ENCODE assay signal across 8 mouse cellular contexts in the genomic region with DNA sequence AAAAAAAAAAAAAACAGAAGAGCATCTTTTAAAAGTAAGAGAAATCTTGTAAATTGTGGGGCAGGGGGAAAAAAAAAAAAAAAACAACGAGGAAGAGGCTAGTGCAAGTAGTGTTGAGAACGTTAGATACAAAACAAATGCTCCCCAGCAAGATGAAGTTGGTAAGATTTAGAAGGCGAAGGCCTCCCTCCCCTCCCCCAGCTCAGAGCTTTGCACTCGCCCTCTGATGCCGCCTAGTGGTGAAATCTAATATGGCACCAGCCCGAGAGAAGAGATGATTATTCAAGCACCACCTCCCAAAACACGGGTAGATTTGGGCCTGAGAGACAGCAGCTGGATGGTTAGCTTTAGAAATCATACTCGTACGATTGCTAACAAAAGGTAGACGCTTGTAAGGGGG. TPM values are rescaled to one million over a fixed set of nuclear protein-coding genes. Genes with fewer than 3 reads are reported as not detected.
DNase-seq lines count a peak whose midpoint lies in the region; ATAC-seq and TF ChIP-seq lines count a peak whose summit lies in the region.

No protein-coding gene starts in this region.

- WGBS in thymus, adult 2 months, result 6% methylated on average over 10 of the region's 10 CpGs
- WGBS in embryonic facial prominence, embryonic 11.5 days, result 3% methylated on average over 10 of the region's 10 CpGs
- 1% methylated on average over 10 of the region's 10 CpGs for WGBS in heart, adult 2 months
- WGBS in midbrain, embryonic 15.5 days, result 1% methylated on average over 10 of the region's 10 CpGs
- WGBS in stomach, embryonic 16.5 days, result 1% methylated on average over 10 of the region's 10 CpGs

- peak; percentile 65; the same call in 1 of the 2 replicates for TF ChIP-seq EP300 in heart, adult 2 months (IDR thresholded peaks at IDR 0.05; ENCODE audit: insufficient read depth, low read depth, low read length)

- H3K27me3 ChIP-seq in thymus, adult 2 months (ENCODE audit: control insufficient read depth, insufficient read depth, low read length), result no peaks in the 10 kb centered on the region
- no peaks in the 10 kb centered on the region for H3K27me3 ChIP-seq in embryonic facial prominence, embryonic 11.5 days (ENCODE audit: control insufficient read depth, insufficient read depth, low read length)
- no peaks in the 10 kb centered on the region for H3K27me3 ChIP-seq in heart, adult 2 months (ENCODE audit: control insufficient read depth, insufficient read depth, low read length)
- H3K27me3 ChIP-seq in midbrain, embryonic 15.5 days (replicated peaks), result no peaks in the 10 kb centered on the region
- H3K27me3 ChIP-seq in stomach, embryonic 16.5 days (ENCODE audit: control insufficient read depth, insufficient read depth, low read length), result no peaks in the 10 kb centered on the region

- no peak for TF ChIP-seq POLR2A in thymus, adult 2 months (IDR thresholded peaks at IDR 0.05; ENCODE audit: control insufficient read depth, extremely low read depth, insufficient read depth, low read length, poor library complexity)
- TF ChIP-seq POLR2A in heart, adult 2 months (IDR thresholded peaks at IDR 0.05; ENCODE audit: insufficient read depth, low read depth, low read length), result no peak

- intact Hi-C loops in heart, adult 2 months (cut with DNase I), result loop anchor here (1.0 to 5.0 kb wide), 3 partner anchors 61 to 442 kb away; no protein-coding TSS in a partner anchor
- intact Hi-C loops in left cerebral cortex, postnatal 36 days (cut with DNase I), result loop anchor here (5.0 kb wide), 3 partner anchors 61 to 246 kb away; no protein-coding TSS in a partner anchor

- no peaks in the 10 kb centered on the region for H3K36me3 ChIP-seq in thymus, adult 2 months (ENCODE audit: control insufficient read depth, insufficient read depth, low read length)
- no peaks in the 10 kb centered on the region for H3K36me3 ChIP-seq in embryonic facial prominence, embryonic 11.5 days (replicated peaks; ENCODE audit: control insufficient read depth, insufficient read depth, low read depth, low read length)
- no peaks in the 10 kb centered on the region for H3K36me3 ChIP-seq in heart, adult 2 months (ENCODE audit: control insufficient read depth, insufficient read depth, low read length)
- no peaks in the 10 kb centered on the region for H3K36me3 ChIP-seq in midbrain, embryonic 15.5 days (replicated peaks)
- H3K36me3 ChIP-seq in stomach, embryonic 16.5 days (ENCODE audit: control insufficient read depth, insufficient read depth, low read length), result no peaks in the 10 kb centered on the region

- H3K4me3 ChIP-seq in thymus, adult 2 months (ENCODE audit: control insufficient read depth, insufficient read depth, low read length), result no peak overlapping the region
- no peak overlapping the region for H3K4me3 ChIP-seq in embryonic facial prominence, embryonic 11.5 days (ENCODE audit: low read depth, low read length)
- no peak overlapping the region for H3K4me3 ChIP-seq in heart, adult 2 months
- H3K4me3 ChIP-seq in midbrain, embryonic 15.5 days, result no peak overlapping the region
- H3K4me3 ChIP-seq in stomach, embryonic 16.5 days (replicated peaks; ENCODE audit: low read length), result no peak overlapping the region

- H3K4me2 ChIP-seq in embryonic facial prominence, embryonic 11.5 days (ENCODE audit: low read depth, low read length), result no peak overlapping the region
- peak overlapping the region; percentile 27 for H3K4me2 ChIP-seq in midbrain, embryonic 15.5 days
- H3K4me2 ChIP-seq in stomach, embryonic 16.5 days (ENCODE audit: low read depth, low read length), result peak overlapping the region; percentile 33

- TF ChIP-seq CTCF in thymus, adult 2 months (IDR thresholded peaks at IDR 0.05; ENCODE audit: borderline replicate concordance, control insufficient read depth, extremely low read depth, insufficient read depth, low read length, poor library complexity), result no peak
- TF ChIP-seq CTCF in heart, adult 2 months (IDR thresholded peaks at IDR 0.05), result peak; percentile 90

- no peak for ATAC-seq in embryonic facial prominence, embryonic 11.5 days (replicated peaks; ENCODE audit: insufficient number of reproducible peaks, low FRiP score, low TSS enrichment, low read depth)
- peak; percentile 37; the same call in 1 of the 2 replicates for ATAC-seq in midbrain, embryonic 15.5 days (replicated peaks)
- ATAC-seq in stomach, embryonic 16.5 days (ENCODE audit: insufficient read depth, low FRiP score), result no peak

- H3K9me3 ChIP-seq in embryonic facial prominence, embryonic 11.5 days (replicated peaks; ENCODE audit: control insufficient read depth, low read length), result no peaks in the 10 kb centered on the region
- no peaks in the 10 kb centered on the region for H3K9me3 ChIP-seq in midbrain, embryonic 15.5 days
- H3K9me3 ChIP-seq in stomach, embryonic 16.5 days (replicated peaks; ENCODE audit: control insufficient read depth, low read length), result no peaks in the 10 kb centered on the region

- no peaks in the 10 kb centered on the region for H3K4me1 ChIP-seq in thymus, adult 2 months (replicated peaks; ENCODE audit: control insufficient read depth, insufficient read depth, low read length)
- no peaks in the 10 kb centered on the region; the same call in 1 of the 2 replicates for H3K4me1 ChIP-seq in embryonic facial prominence, embryonic 11.5 days (ENCODE audit: control insufficient read depth, insufficient read depth, low read length)
- H3K4me1 ChIP-seq in heart, adult 2 months (ENCODE audit: control insufficient read depth, insufficient read depth, low read length), result peaks cover 3% of the 10 kb centered on the region
- H3K4me1 ChIP-seq in midbrain, embryonic 15.5 days, result peaks cover 33% of the 10 kb centered on the region
- H3K4me1 ChIP-seq in stomach, embryonic 16.5 days (ENCODE audit: control insufficient read depth, insufficient read depth, low read length), result 0 out of 2 replicates have a peak, but pooled peaks cover 12% of the 10 kb centered on the region

- peak; percentile 51 for DNase-seq in thymus, adult 2 months
- DNase-seq in thymus, adult 18-20 months, result no peak
- DNase-seq in embryonic facial prominence, embryonic 11.5 days (ENCODE audit: low spot score), result peak; percentile 93
- peak; percentile 72 to 89 for DNase-seq in heart, adult 2 months
- peak; percentile 80 for DNase-seq in kidney, adult 18-20 months
- DNase-seq in left cerebral cortex, postnatal 36 days (ENCODE audit: low spot score in 2 of 2), result peak; percentile 90

- H3K79me2 ChIP-seq in heart, adult 2 months (replicated peaks; ENCODE audit: control insufficient read depth, insufficient read depth, low read length), result no peaks in the 10 kb centered on the region

- H3K27ac ChIP-seq in thymus, adult 2 months (ENCODE audit: control insufficient read depth, insufficient read depth, low read length), result no peak overlapping the region
- H3K27ac ChIP-seq in embryonic facial prominence, embryonic 11.5 days (replicated peaks; ENCODE audit: low read depth, low read length), result no peak overlapping the region
- no peak overlapping the region for H3K27ac ChIP-seq in heart, adult 2 months
- peak overlapping the region; percentile 60 for H3K27ac ChIP-seq in midbrain, embryonic 15.5 days
- H3K27ac ChIP-seq in stomach, embryonic 16.5 days (ENCODE audit: low read length), result no peak overlapping the region

- no peak overlapping the region; the same call in 1 of the 2 replicates for H3K9ac ChIP-seq in embryonic facial prominence, embryonic 11.5 days (replicated peaks; ENCODE audit: low read length)
- H3K9ac ChIP-seq in heart, adult 2 months (ENCODE audit: low read depth, low read length), result no peak overlapping the region
- no peak overlapping the region for H3K9ac ChIP-seq in midbrain, embryonic 15.5 days
- H3K9ac ChIP-seq in stomach, embryonic 16.5 days (ENCODE audit: low read length), result 0 out of 2 replicates have a peak overlapping the region, but pooled peaks have one; percentile 12

RNA-seq across cellular contexts. Expression of a gene that starts 22.1 kb away (rescaled TPM):
- polyA plus RNA-seq in thymus, adult 2 months (2012; rRNA removed), result 0.47 and 0.50 TPM in 2 replicates
- 4.1 TPM in 2 replicates for polyA plus RNA-seq in embryonic facial prominence, embryonic 11.5 days (2014; fragmentation: Nextera tagmentation; extraction: Ambion mirVana)
- total RNA-seq in heart, adult 2 months (2021), result 1 to 10 TPM; 4.9 to 6.1 TPM
- 2.3 and 4.1 TPM in 2 replicates for polyA plus RNA-seq in heart, adult 2 months (2012; rRNA removed)
- 100 to 1,000 TPM; 164 to 189 TPM for total RNA-seq in left cerebral cortex, postnatal 36 days (2021)
- polyA plus RNA-seq in midbrain, embryonic 15.5 days (2015; fragmentation: Nextera tagmentation; extraction: Ambion mirVana), result 15.4 and 17.0 TPM in 2 replicates
- polyA plus RNA-seq in stomach, embryonic 16.5 days (2015; fragmentation: Nextera tagmentation; extraction: Ambion mirVana), result 8.8 and 9.3 TPM in 2 replicates

Comparison
In these comparisons a context has a peak if more than half of its experiments do, and no peak if none do; other contexts are left out.
1. DNase-seq: peak in thymus, adult 2 months (single experiment), embryonic facial prominence, embryonic 11.5 days (single experiment), heart, adult 2 months (2 of 2), kidney, adult 18-20 months (single experiment) and left cerebral cortex, postnatal 36 days (2 of 2); none in thymus, adult 18-20 months (0 of 2).